In the genomic region with DNA sequence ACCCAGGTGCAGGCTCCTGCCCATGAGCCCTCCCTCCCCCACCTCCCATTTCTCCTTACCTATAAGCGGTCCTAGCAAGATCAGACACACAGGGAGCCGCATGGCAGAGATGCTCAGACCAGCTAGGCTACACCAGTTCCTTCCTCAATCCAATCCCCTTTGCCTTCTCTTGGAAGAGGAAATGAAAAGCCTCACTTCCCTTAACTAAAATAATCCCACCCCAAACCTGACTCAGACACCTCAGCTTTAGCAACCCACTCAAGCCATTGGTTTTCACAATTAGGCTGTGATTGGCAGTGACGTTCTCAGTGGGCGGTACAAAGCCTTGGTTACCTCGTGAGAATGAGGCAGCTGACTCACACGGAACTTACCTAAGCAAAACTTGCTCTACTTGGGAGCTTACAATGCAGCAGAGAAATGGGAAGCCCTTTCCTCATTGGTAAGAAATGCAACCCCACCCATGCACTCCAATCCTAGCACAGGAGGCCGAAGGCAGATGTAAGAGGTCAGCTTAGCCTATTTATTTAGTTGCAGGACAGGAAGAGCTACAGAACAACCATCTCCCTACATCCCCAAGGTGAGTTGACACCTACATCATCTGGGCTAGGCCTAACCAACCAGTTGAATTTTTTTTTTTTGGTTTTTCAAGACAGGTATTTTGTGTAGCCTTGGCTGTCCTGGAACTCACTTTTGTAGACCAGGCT, we compare ENCODE assay signal across 8 mouse cellular contexts. TPM values are rescaled to one million over a fixed set of nuclear protein-coding genes. Genes with fewer than 3 reads are reported as not detected.
DNase-seq lines count a peak whose midpoint lies in the region; ATAC-seq lines count a peak whose summit lies in the region.

A gene (minus strand): TSS at position 193 of the 704 bp plus-strand sequence.

- H3K9ac ChIP-seq in hindbrain, embryonic 12.5 days, result no peak within 1 kb of the TSS
- no peak within 1 kb of the TSS; the same call in 1 of the 2 replicates for H3K9ac ChIP-seq in midbrain, embryonic 13.5 days (replicated peaks)

- H3K27ac ChIP-seq in hindbrain, embryonic 12.5 days, result peak within 1 kb of the TSS; percentile 37; the same call in 1 of the 2 replicates
- H3K27ac ChIP-seq in midbrain, embryonic 13.5 days, result peak within 1 kb of the TSS; percentile 47

- peak; percentile 77 for DNase-seq in left cerebral cortex, adult 11 months (ENCODE audit: low spot score)
- no peak for DNase-seq in left cerebral cortex, postnatal 4 days
- DNase-seq in adrenal gland, adult (ENCODE audit: inconsistent age in 2 of 2, low spot score in 1 of 2), result peak; percentile 55 to 80
- peak; percentile 56 for DNase-seq in fibroblast of lung, adult 2 months (ENCODE audit: low read depth)
- DNase-seq in left cerebral cortex, postnatal 36 days (ENCODE audit: low spot score in 2 of 2), result peak; percentile 61 to 72
- DNase-seq in ovary, postnatal 10 days (ENCODE audit: low spot score), result no peak

- H3K4me1 ChIP-seq in hindbrain, embryonic 12.5 days, result peaks cover 35% of the 10 kb centered on the region
- peaks cover 41% of the 10 kb centered on the region for H3K4me1 ChIP-seq in midbrain, embryonic 13.5 days (replicated peaks)

- intact Hi-C loops in left cerebral cortex, postnatal 4 days (cut with DNase I), result no loop called here
- intact Hi-C loops in left cerebral cortex, postnatal 36 days (cut with DNase I), result no loop called here

- WGBS in hindbrain, embryonic 12.5 days, result 28% methylated on average over 7 of the region's 7 CpGs
- 38% methylated on average over 7 of the region's 7 CpGs for WGBS in midbrain, embryonic 13.5 days

- H3K9me3 ChIP-seq in hindbrain, embryonic 12.5 days (replicated peaks), result no peaks in the 10 kb centered on the region
- no peaks in the 10 kb centered on the region for H3K9me3 ChIP-seq in midbrain, embryonic 13.5 days

- no peak for ATAC-seq in hindbrain, embryonic 12.5 days (ENCODE audit: low FRiP score)
- no peak for ATAC-seq in midbrain, embryonic 13.5 days

- no peak within 1 kb of the TSS for H3K4me3 ChIP-seq in hindbrain, embryonic 12.5 days
- no peak within 1 kb of the TSS; the same call in 1 of the 2 replicates for H3K4me3 ChIP-seq in midbrain, embryonic 13.5 days (replicated peaks)

- no peak within 1 kb of the TSS for H3K4me2 ChIP-seq in hindbrain, embryonic 12.5 days (replicated peaks)
- no peak within 1 kb of the TSS for H3K4me2 ChIP-seq in midbrain, embryonic 13.5 days (replicated peaks)

- no peaks in the 10 kb centered on the region for H3K27me3 ChIP-seq in hindbrain, embryonic 12.5 days
- no peaks in the 10 kb centered on the region for H3K27me3 ChIP-seq in midbrain, embryonic 13.5 days

- peaks cover 70% of the 10 kb centered on the region for H3K36me3 ChIP-seq in hindbrain, embryonic 12.5 days
- H3K36me3 ChIP-seq in midbrain, embryonic 13.5 days, result peaks cover 71% of the 10 kb centered on the region

RNA-seq across cellular contexts. Expression of the gene that starts here (rescaled TPM):
- 1 to 10 TPM; 7.1 to 8.5 TPM for total RNA-seq in left cerebral cortex, postnatal 4 days (2021)
- 6.9 and 8.2 TPM in 2 replicates for polyA plus RNA-seq in hindbrain, embryonic 12.5 days (2016; fragmentation: Nextera tagmentation; extraction: Ambion mirVana)
- total RNA-seq in left cerebral cortex, postnatal 36 days (2021), result 10 to 100 TPM; 14.9 to 15.1 TPM
- 6.1 and 7.3 TPM in 2 replicates for polyA plus RNA-seq in midbrain, embryonic 13.5 days (2015; fragmentation: Nextera tagmentation; extraction: Ambion mirVana)

Comparison
In these comparisons a context has a peak if more than half of its experiments do, and no peak if none do; other contexts are left out.
1. DNase-seq: peak in left cerebral cortex, adult 11 months (single experiment), adrenal gland, adult (2 of 2), fibroblast of lung, adult 2 months (single experiment) and left cerebral cortex, postnatal 36 days (2 of 2); none in left cerebral cortex, postnatal 4 days (single experiment) and ovary, postnatal 10 days (single experiment).